22 mouse cellular contexts compared by ENCODE assay signal in genomic region chr9:124012691-124013090, GRCm38 (mm10). TPM values are rescaled to one million over a fixed set of nuclear protein-coding genes. Genes with fewer than 3 reads are reported as not detected.
"Had no signal": no experiment of that assay in that cellular context is flagged by ENCODE, and none has a peak within 500 bp of the region (broad histone marks: within the 10 kb centered on the region; RNA-seq: fewer than 3 reads in every experiment).

No protein-coding gene starts in this region.

- H3K27ac ChIP-seq: neural tube, embryonic 13.5 days; neural tube, embryonic 15.5 days; stomach, embryonic 15.5 days; stomach, postnatal 0 days had no signal

- H3K9ac ChIP-seq: neural tube, embryonic 13.5 days; neural tube, embryonic 15.5 days; stomach, embryonic 15.5 days had no signal

- H3K4me3 ChIP-seq: neural tube, embryonic 13.5 days; neural tube, embryonic 15.5 days; stomach, embryonic 15.5 days had no signal

- H3K27me3 ChIP-seq: neural tube, embryonic 13.5 days; neural tube, embryonic 15.5 days; stomach, embryonic 15.5 days had no signal

- H3K9me3 ChIP-seq: neural tube, embryonic 13.5 days; neural tube, embryonic 15.5 days; stomach, embryonic 15.5 days had no signal

- H3K4me1 ChIP-seq: neural tube, embryonic 13.5 days; neural tube, embryonic 15.5 days; stomach, embryonic 15.5 days had no signal

- H3K36me3 ChIP-seq: neural tube, embryonic 13.5 days; neural tube, embryonic 15.5 days; stomach, embryonic 15.5 days had no signal

- H3K4me2 ChIP-seq: neural tube, embryonic 13.5 days; neural tube, embryonic 15.5 days; stomach, embryonic 15.5 days had no signal

- DNase-seq: retina, postnatal 1 day; right cerebral cortex, adult 18-20 months; right cerebral cortex, postnatal 14 days; right cerebral cortex, postnatal 25 days; right cerebral cortex, postnatal 4 days; spleen, adult 18-20 months; thymus, adult 18-20 months; thymus, adult 2 months; thymus, postnatal 14 days; thymus, postnatal 25 days; thymus, postnatal 36 days; thymus, postnatal 4 days had no signal

RNA-seq across cellular contexts. Expression of gene Ccr3, which starts 9.1 kb away (rescaled TPM):
- polyA plus RNA-seq: neural tube, embryonic 13.5 days; neural tube, embryonic 14.5 days; neural tube, embryonic 15.5 days had no signal

RNA-seq across cellular contexts. Expression of gene Ccr1l1, which starts 34.5 kb away (rescaled TPM):
- polyA plus RNA-seq: neural tube, embryonic 13.5 days; neural tube, embryonic 14.5 days; neural tube, embryonic 15.5 days; small intestine, adult 2 months; stomach, embryonic 14.5 days; stomach, embryonic 15.5 days; stomach, embryonic 16.5 days; stomach, postnatal 0 days; testis, adult 2 months; thymus, adult 2 months; thymus, postnatal 0 days had no signal
